Mouse (Mus musculus): ENCODE data around the gene Rftn2.

Rftn2 gene

GRCm38 (mm10) chr1:55171361-55172325 is 54.9 kb downstream of the Rftn2 start:
- no peak for DNase-seq (ENCODE audit: low read depth)

- DNase-seq (ENCODE audit: low read depth): no peak
Observed at GRCm38 (mm10) chr1:55168591-55168990, 58.0 kb downstream of the Rftn2 start.

GRCm38 (mm10) chr1:55167560-55167959 is 59.0 kb downstream of the Rftn2 start:
- DNase-seq (ENCODE audit: low read depth): no peak

GRCm38 (mm10) chr1:55164005-55164404 is 62.6 kb downstream of the Rftn2 start:
- DNase-seq (ENCODE audit: low read depth): peak; percentile 18

GRCm38 (mm10) chr1:55162781-55163180 is 63.8 kb downstream of the Rftn2 start:
- no peak for DNase-seq (ENCODE audit: low read depth)

GRCm38 (mm10) chr1:55161895-55162294 is 64.7 kb downstream of the Rftn2 start:
- peak; percentile 57 for DNase-seq (ENCODE audit: low read depth)

GRCm38 (mm10) chr1:55160831-55161638 is 65.5 kb downstream of the Rftn2 start:
- no peak for DNase-seq (ENCODE audit: low read depth)

- DNase-seq (ENCODE audit: low read depth): no peak
Observed at GRCm38 (mm10) chr1:55160218-55160617, 66.4 kb downstream of the Rftn2 start.

- DNase-seq (ENCODE audit: low read depth): no peak
Observed at GRCm38 (mm10) chr1:55158821-55159220, 67.8 kb downstream of the Rftn2 start.

- DNase-seq (ENCODE audit: low read depth): no peak
Observed at GRCm38 (mm10) chr1:55158211-55158610, 68.4 kb downstream of the Rftn2 start.

- no peak for DNase-seq (ENCODE audit: low read depth)
Observed at GRCm38 (mm10) chr1:55157329-55157728, 69.3 kb downstream of the Rftn2 start.

GRCm38 (mm10) chr1:55145556-55145955 is 81.0 kb downstream of the Rftn2 start:
- DNase-seq (ENCODE audit: low read depth): no peak

GRCm38 (mm10) chr1:55144338-55144737 is 82.2 kb downstream of the Rftn2 start:
- no peak for DNase-seq (ENCODE audit: low read depth)

- DNase-seq (ENCODE audit: low read depth): no peak
Observed at GRCm38 (mm10) chr1:55135846-55136245, 90.7 kb downstream of the Rftn2 start.

GRCm38 (mm10) chr1:55134301-55134700 is 92.3 kb downstream of the Rftn2 start:
- no peak for DNase-seq (ENCODE audit: low read depth)

GRCm38 (mm10) chr1:55133173-55133572 is 93.4 kb downstream of the Rftn2 start:
- DNase-seq (ENCODE audit: low read depth): no peak

GRCm38 (mm10) chr1:55132308-55132707 is 94.3 kb downstream of the Rftn2 start:
- no peak for DNase-seq (ENCODE audit: low read depth)

- DNase-seq (ENCODE audit: low read depth): peak; percentile 54
Observed at GRCm38 (mm10) chr1:55131424-55132014, 95.1 kb downstream of the Rftn2 start.

- DNase-seq (ENCODE audit: low read depth): peak; percentile 93
Observed at GRCm38 (mm10) chr1:55130943-55131401, 95.6 kb downstream of the Rftn2 start, which contains the start of gene Mob4. TSS of gene Mob4 (plus strand) at chr1:55131231.

- no peak for DNase-seq (ENCODE audit: low read depth)
Observed at GRCm38 (mm10) chr1:55130190-55130916, 96.2 kb downstream of the Rftn2 start.

- DNase-seq (ENCODE audit: low read depth): peak; percentile 30
Observed at GRCm38 (mm10) chr1:55129716-55130115, 96.9 kb downstream of the Rftn2 start.
